Mouse (Mus musculus) adrenal gland (tissue): ENCODE measurements around the gene Tnfrsf18.

ENCODE experiments used
- intact Hi-C: fragments of 180-260 bp; cut with DNase I; formaldehyde crosslinking; loops from one replicate; pipeline ENCODE4 v1.15.1; 2025
- long read RNA-seq, 2 experiments: library from polyadenylated mRNA; unstranded; transcript quantifications; one replicate each; pipeline ENCODE4 v2.0.0; 2020; ENCODE audit warnings: borderline replicate concordance in 1 of 2; ENCODE audit not compliant: insufficient replicate concordance in 1 of 2

The Tnfrsf18 gene
- long read RNA-seq, experiment 1: 0 reads
- long read RNA-seq, experiment 2, partial matches to known transcripts: 0 of 2 reads
- long read RNA-seq, experiment 2, other reads (novel, unspliced or antisense): 0 of 2 reads

GRCm38 (mm10) chr4:156026013-156026412 is at the start of gene Tnfrsf18:
Gene Tnfrsf18, plus strand, starts transcription at chr4:156026164.
- intact Hi-C loops: no loop called here

- intact Hi-C loops: no loop called here
These were observed 44.4 kb upstream of the Tnfrsf18 start for GRCm38 (mm10) chr4:155981436-155982082.

- intact Hi-C loops: no loop called here
These were observed 42.2 kb upstream of the Tnfrsf18 start for GRCm38 (mm10) chr4:155983788-155984187.

- intact Hi-C loops: loop anchor here (5.0 kb wide), 1 partner anchor 34 kb away; no protein-coding TSS in a partner anchor
These were observed 34.6 kb upstream of the Tnfrsf18 start for GRCm38 (mm10) chr4:155991211-155991907.

- intact Hi-C loops: loop anchor here (5.0 kb wide), 1 partner anchor 35 kb away; no protein-coding TSS in a partner anchor
These were observed 34.1 kb upstream of the Tnfrsf18 start for GRCm38 (mm10) chr4:155991908-155992230.

- intact Hi-C loops: loop anchor here (5.0 kb wide), 1 partner anchor 35 kb away; no protein-coding TSS in a partner anchor
These were observed 33.6 kb upstream of the Tnfrsf18 start, which contains the start of the genes B3galt6 and Sdf4 for GRCm38 (mm10) chr4:155992241-155992905. Gene B3galt6, minus strand, starts transcription at chr4:155992649. Gene Sdf4, plus strand, starts transcription at chr4:155992872.

- intact Hi-C loops: loop anchor here (5.0 kb wide), 1 partner anchor 36 kb away; no protein-coding TSS in a partner anchor
These were observed 32.9 kb upstream of the Tnfrsf18 start for GRCm38 (mm10) chr4:155992906-155993547.

GRCm38 (mm10) chr4:155993606-155994005 is 32.4 kb upstream of the Tnfrsf18 start:
- intact Hi-C loops: loop anchor here (5.0 kb wide), 1 partner anchor 36 kb away; no protein-coding TSS in a partner anchor

- intact Hi-C loops: no loop called here
These were observed 21.9 kb upstream of the Tnfrsf18 start for GRCm38 (mm10) chr4:156004109-156004508.

GRCm38 (mm10) chr4:156008369-156008768 is 17.6 kb upstream of the Tnfrsf18 start:
- intact Hi-C loops: no loop called here

GRCm38 (mm10) chr4:156013637-156014036 is 12.3 kb upstream of the Tnfrsf18 start, which contains the start of gene Tnfrsf4:
Gene Tnfrsf4, plus strand, starts transcription at chr4:156013843.
- intact Hi-C loops: no loop called here

- intact Hi-C loops: no loop called here
These were observed 11.5 kb upstream of the Tnfrsf18 start for GRCm38 (mm10) chr4:156014436-156014835.

- intact Hi-C loops: no loop called here
These were observed 6.2 kb upstream of the Tnfrsf18 start for GRCm38 (mm10) chr4:156019771-156020170.

GRCm38 (mm10) chr4:156021381-156021780 is 4.6 kb upstream of the Tnfrsf18 start:
- intact Hi-C loops: no loop called here

- intact Hi-C loops: no loop called here
These were observed 4.0 kb upstream of the Tnfrsf18 start for GRCm38 (mm10) chr4:156021942-156022419.

GRCm38 (mm10) chr4:156023520-156023919 is 2.4 kb upstream of the Tnfrsf18 start:
- intact Hi-C loops: no loop called here

- intact Hi-C loops: no loop called here
These were observed 1.8 kb upstream of the Tnfrsf18 start for GRCm38 (mm10) chr4:156024184-156024583.

- intact Hi-C loops: no loop called here
These were observed 2.6 kb downstream of the Tnfrsf18 start for GRCm38 (mm10) chr4:156028580-156028979.

GRCm38 (mm10) chr4:156030651-156031118 is 4.7 kb downstream of the Tnfrsf18 start:
- intact Hi-C loops: loop anchor here (5.0 kb wide), 2 partner anchors 33 to 68 kb away; partner anchors contain the start of gene C1qtnf12

GRCm38 (mm10) chr4:156031255-156031592 is 5.3 kb downstream of the Tnfrsf18 start:
- intact Hi-C loops: loop anchor here (5.0 kb wide), 2 partner anchors 34 to 69 kb away; partner anchors contain the start of gene C1qtnf12
